8 mouse cellular contexts compared by ENCODE assay signal in the genomic region with DNA sequence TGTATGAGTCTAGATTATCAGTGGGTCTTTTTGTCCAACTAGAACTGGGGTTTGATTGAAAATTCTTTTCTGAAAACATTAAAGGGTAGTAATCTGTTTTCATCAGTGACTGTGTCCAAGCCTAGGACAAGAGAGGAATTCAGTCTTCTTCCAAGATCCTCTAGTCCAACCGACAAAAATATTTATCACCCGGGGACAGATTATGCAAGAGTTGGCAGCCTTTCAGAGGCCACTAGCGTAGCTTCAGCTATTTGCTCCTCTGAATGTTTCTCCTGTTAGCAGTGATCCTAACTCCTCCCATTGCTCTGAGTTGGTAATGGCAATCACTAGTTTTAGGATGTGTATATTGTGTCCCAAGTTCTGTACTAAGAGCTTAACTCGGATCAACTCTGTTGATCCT.
DNase-seq lines count a peak whose midpoint lies in the region.

No protein-coding gene starts in this region.

- intact Hi-C loops in heart, postnatal 36 days (cut with DNase I): no loop called here
- intact Hi-C loops in left cerebral cortex, postnatal 4 days (cut with DNase I): no loop called here

- peak; percentile 20 for DNase-seq in testis, postnatal 14 days (ENCODE audit: low spot score)
- DNase-seq in testis, postnatal 10 days (ENCODE audit: low spot score): no peak
- peak; percentile 46 for DNase-seq in cerebellum, adult 9-10 months
- peak; percentile 66 to 73 for DNase-seq in heart, postnatal 36 days
- peak; percentile 58 to 69 for DNase-seq in lung, postnatal 4 days
- no peak for DNase-seq in left cerebral cortex, postnatal 4 days
- DNase-seq in natural killer cell, adult 2 months (ENCODE audit: low spot score in 2 of 2): no peak
- DNase-seq in embryo, embryonic 10.5 days (ENCODE audit: low spot score): no peak

Comparison
In these comparisons a context has a peak if more than half of its experiments do, and no peak if none do; other contexts are left out.
1. DNase-seq: peak in testis, postnatal 14 days (single experiment), cerebellum, adult 9-10 months (single experiment), heart, postnatal 36 days (2 of 2) and lung, postnatal 4 days (2 of 2); none in testis, postnatal 10 days (single experiment), left cerebral cortex, postnatal 4 days (single experiment), natural killer cell, adult 2 months (0 of 2) and embryo, embryonic 10.5 days (single experiment).